Mouse (Mus musculus) bone marrow, adult 2 months (tissue): ENCODE results near the gene Pmvk. TPM values are rescaled to one million over a fixed set of nuclear protein-coding genes. Genes with fewer than 3 reads are reported as not detected.
"Not testable (repeated sequence)": the region's sequence is repeated elsewhere in the genome, so short reads cannot be mapped to it uniquely, and the experiment has no call there.

Experiments used
- H3K27ac ChIP-seq: fragments of 200-500 bp; 2 replicates; pipeline ENCODE4 v1.5.1; 2012; ENCODE audit warnings: low read depth, mild to moderate bottlenecking, control low read depth, inconsistent platforms, low read length; ENCODE audit not compliant: control insufficient read depth, poor library complexity, insufficient read depth
- H3K4me1 ChIP-seq: fragments of 200-500 bp; 2 replicates; pipeline ENCODE4 v1.6.1; 2011; ENCODE audit warnings: low read length; ENCODE audit not compliant: control insufficient read depth, insufficient read depth
- H3K4me3 ChIP-seq: fragments of 200-500 bp; replicated peaks from 2 replicates; pipeline ENCODE3; 2011; ENCODE audit warnings: mild to moderate bottlenecking, low read depth, low read length, control low read depth; ENCODE audit not compliant: control insufficient read depth
- CTCF ChIP-seq: fragments of 200-500 bp; IDR thresholded peaks from 2 replicates; pipeline ENCODE4 v1.5.1; 2011; ENCODE audit warnings: low read length, control low read depth; ENCODE audit not compliant: control insufficient read depth, insufficient read depth
- POLR2A ChIP-seq: fragments of 200-500 bp; IDR thresholded peaks from 2 replicates; pipeline ENCODE4 v1.6.1; 2011; ENCODE audit warnings: low read depth, mild to moderate bottlenecking, control low read depth, low read length, borderline replicate concordance; ENCODE audit not compliant: control insufficient read depth
- whole genome bisulfite sequencing: fragments of 180-500 bp; shearing (Covaris S2); methylation state at CpG from one replicate; pipeline ENCODE4 v1.1.7; 2018; 5-methylcytosine and 5-hydroxymethylcytosine counted together
- polyA plus RNA-seq: library from polyadenylated mRNA; stranded (reverse); fragments of >200 nt; gene quantifications from 2 replicates; pipeline ENCODE4 v1.2.4, GENCODE M21; 2011; ENCODE audit warnings: low replicate concordance; ENCODE audit not compliant: missing spikeins, insufficient read depth, insufficient read length

Gene Pmvk
- polyA plus RNA-seq, 1 experiment = 33.4 TPM

GRCm38 (mm10) chr3:89422556-89423205 is 31.7 kb upstream of the Pmvk start:
- H3K27ac ChIP-seq = 0 out of 2 replicates have a peak overlapping the region, but pooled peaks have one; percentile 18
- H3K4me3 ChIP-seq = no peak overlapping the region
- H3K4me1 ChIP-seq = peaks cover 5% of the 10 kb centered on the region; the same call in 1 of the 2 replicates
- TF ChIP-seq CTCF = no peak
- no peak for TF ChIP-seq POLR2A
- 34% methylated on average over 6 of the region's 6 CpGs for WGBS

DNA sequence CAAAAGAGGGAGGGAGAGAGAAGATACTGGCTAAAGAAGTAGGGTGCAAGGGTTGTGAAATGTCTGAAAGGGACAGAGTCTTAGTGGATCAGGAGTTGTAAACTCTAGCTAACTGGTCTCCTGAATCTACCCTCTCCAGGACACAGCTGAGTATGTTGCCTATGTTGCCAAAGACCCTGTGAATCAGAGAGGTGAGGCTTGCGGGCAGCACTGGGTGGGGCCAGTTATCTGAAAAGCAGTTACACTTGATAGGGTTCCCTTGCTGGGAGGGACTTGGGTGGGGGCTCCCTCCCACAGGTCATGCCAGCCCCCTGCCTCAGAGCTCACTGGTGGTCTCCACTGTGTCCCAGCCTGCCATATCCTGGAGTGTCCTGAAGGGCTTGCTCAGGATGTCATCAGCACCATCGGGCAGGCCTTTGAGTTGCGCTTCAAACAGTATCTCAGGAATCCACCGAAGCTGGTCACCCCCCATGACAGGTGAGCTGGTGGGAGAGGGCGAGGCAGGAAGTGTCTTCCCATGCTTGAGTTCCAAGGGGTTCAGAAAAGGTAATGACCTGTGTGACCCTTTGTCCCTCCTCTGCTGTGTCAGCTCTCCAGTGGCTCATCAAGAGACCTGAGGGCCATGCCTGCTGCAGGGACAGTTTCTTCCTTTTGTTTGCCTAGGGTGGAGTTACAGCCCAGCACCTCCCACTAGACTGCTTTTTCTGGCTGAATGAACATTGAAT is 29.8 kb upstream of the Pmvk start:
- H3K27ac ChIP-seq = 0 out of 2 replicates have a peak overlapping the region, but pooled peaks have one; percentile 9
- peaks cover 5% of the 10 kb centered on the region; the same call in 1 of the 2 replicates for H3K4me1 ChIP-seq

DNA sequence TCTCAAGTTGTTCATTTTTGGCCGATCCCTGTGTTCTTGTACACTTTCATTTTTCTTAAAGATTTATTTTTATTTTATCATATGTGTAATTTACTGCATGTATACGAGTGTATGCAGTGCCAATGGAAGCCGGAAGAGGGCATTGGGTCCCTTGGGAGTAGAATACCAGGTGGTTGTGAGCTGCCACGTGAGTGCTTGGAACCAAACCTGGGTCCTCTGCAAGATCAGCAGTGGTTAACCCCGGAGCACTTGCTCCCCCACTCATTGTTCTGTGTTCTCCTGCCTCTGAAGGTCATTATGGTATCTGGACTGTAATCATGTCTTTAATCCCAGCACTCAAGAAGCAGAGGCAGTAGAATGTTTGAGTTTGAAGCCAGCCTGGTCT is 29.2 kb upstream of the Pmvk start:
- TF ChIP-seq CTCF = no peak
- TF ChIP-seq POLR2A = no peak
- Histone ChIP-seq H3K27ac (no peak overlapping the region), H3K4me1 (peaks cover 5% of the 10 kb centered on the region; the same call in 1 of the 2 replicates), H3K4me3 (no peak overlapping the region)
- 78% methylated on average over 5 of the region's 5 CpGs for WGBS

More for the DNA sequence above, 29.8 kb upstream of the Pmvk start:
- TF ChIP-seq CTCF (no peak), POLR2A (no peak)
- H3K4me3 ChIP-seq = no peak overlapping the region
- 81% methylated on average over 5 of the region's 5 CpGs for WGBS

DNA sequence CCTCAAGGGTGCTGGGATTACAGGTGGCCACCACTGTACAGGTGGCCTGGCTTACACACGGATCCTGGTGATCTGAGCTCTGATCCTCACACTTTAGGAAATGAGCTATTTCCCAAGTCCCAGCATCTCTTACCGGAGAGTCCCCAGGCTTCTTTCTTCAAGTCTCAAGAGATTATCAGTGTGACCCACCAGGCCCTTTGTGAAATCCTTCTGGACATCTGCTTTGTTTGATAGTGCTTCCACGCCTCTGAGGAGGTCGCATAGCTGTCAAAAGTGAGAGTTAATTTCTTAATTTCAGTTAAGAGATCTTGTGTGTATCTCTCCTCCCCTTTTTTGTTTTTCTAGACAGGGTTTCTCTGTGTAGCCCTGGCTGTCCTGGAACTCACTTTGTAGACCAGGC is 28.5 kb upstream of the Pmvk start:
- 76% methylated on average over 4 of the region's 4 CpGs for WGBS
- no peak overlapping the region for H3K27ac ChIP-seq
- H3K4me1 ChIP-seq = peaks cover 3% of the 10 kb centered on the region; the same call in 1 of the 2 replicates
- TF ChIP-seq CTCF (no peak), POLR2A (no peak)
- H3K4me3 ChIP-seq = no peak overlapping the region

- not testable (repeated sequence) for H3K4me3 ChIP-seq, H3K4me1 ChIP-seq, H3K27ac ChIP-seq
- 95% methylated on average over 7 of the region's 7 CpGs for WGBS
Observed at GRCm38 (mm10) chr3:89429021-89429420, 25.3 kb upstream of the Pmvk start.

GRCm38 (mm10) chr3:89430171-89431159 is 23.9 kb upstream of the Pmvk start, which contains the start of gene Pygo2:
Gene Pygo2, plus strand, starts transcription at chr3:89430214.
- Histone ChIP-seq H3K27ac (peak within 1 kb of the TSS; percentile 89), H3K4me1 (no peaks in the 10 kb centered on the region), H3K4me3 (peak within 1 kb of the TSS; percentile 90)
- WGBS = 2% methylated on average over 68 of the region's 68 CpGs
- TF ChIP-seq CTCF (no peak), POLR2A (peak; percentile 72)

GRCm38 (mm10) chr3:89432606-89433005 is 21.7 kb upstream of the Pmvk start:
- Histone ChIP-seq H3K4me1 (peaks cover 6% of the 10 kb centered on the region), H3K27ac (no peak overlapping the region), H3K4me3 (no peak overlapping the region)
- TF ChIP-seq CTCF = no peak
- no peak for TF ChIP-seq POLR2A
- WGBS = 91% methylated on average over 8 of the region's 8 CpGs

DNA sequence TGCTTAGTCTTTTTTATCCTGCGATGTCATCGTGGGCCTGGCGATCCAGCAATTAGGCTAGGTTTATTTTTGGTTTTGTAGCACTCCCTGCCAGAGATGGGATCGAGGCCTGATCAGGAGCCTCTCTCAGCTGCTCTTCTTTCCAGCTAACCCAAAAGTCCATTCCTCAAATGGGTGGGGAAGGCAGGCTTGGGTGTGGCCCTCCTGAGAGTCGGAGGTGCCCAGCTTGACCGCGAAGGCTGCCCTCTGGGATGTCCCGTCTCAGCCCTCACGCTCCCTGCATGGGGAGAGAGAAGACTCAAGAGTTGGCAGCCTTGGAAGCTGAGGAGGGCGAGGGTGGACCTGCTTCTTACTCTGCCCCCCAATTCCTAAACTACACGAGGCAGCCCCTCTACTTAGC is 19.8 kb upstream of the Pmvk start:
- H3K4me1 ChIP-seq = peaks cover 7% of the 10 kb centered on the region
- H3K4me3 ChIP-seq = no peak overlapping the region
- TF ChIP-seq POLR2A (no peak), CTCF (no peak)
- no peak overlapping the region for H3K27ac ChIP-seq
- 89% methylated on average over 11 of the region's 11 CpGs for WGBS
